Mouse (Mus musculus) cortical plate, adult 2 months (tissue): ENCODE results near the gene Mcoln2.

ENCODE experiments used
- CTCF ChIP-seq: fragments of 200-500 bp; IDR thresholded peaks from 2 replicates; pipeline ENCODE4 v1.5.1; 2011; ENCODE audit warnings: mild to moderate bottlenecking, control low read depth, low read length; ENCODE audit not compliant: insufficient read depth; ENCODE audit errors: extremely low read depth
- POLR2A ChIP-seq: fragments of 200-500 bp; IDR thresholded peaks from 2 replicates; pipeline ENCODE4 v1.6.1; 2011; ENCODE audit warnings: mild to moderate bottlenecking, low read length, control low read depth; ENCODE audit not compliant: insufficient read depth; ENCODE audit errors: extremely low read depth

DNA sequence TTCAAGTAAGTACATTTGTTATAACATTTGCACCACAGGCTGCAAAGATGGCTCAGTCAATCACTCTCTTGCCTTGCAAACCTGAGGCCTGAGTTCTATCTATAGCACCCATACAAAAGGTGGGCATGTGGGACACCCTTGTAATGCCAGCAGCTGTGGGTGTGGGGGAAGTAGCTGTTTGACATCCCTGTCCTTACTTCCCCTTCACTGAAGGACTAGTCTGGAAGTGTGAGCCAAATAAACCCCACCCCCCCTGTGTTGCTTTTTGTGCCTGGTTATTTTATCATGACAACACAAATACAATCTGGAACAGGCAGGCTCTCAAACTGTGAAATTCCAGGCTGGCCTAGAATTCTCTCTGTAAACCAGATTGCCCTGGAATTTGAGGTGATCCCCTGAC lies 49.7 kb upstream of the Mcoln2 start:
- TF ChIP-seq CTCF = no peak
- TF ChIP-seq POLR2A = no peak
